Mouse (Mus musculus) bone marrow macrophage, adult 2 months (primary cell): Measurements from ENCODE around the gene Epn1.
"Not testable (repeated sequence)": the region's sequence is repeated elsewhere in the genome, so short reads cannot be mapped to it uniquely, and the experiment has no call there.

Source experiments
- CTCF ChIP-seq: IDR thresholded peaks from 2 replicates; pipeline ENCODE4 v1.5.1; 2012; ENCODE audit warnings: low read depth, mild to moderate bottlenecking, low read length, moderate library complexity
- POLR2A ChIP-seq: IDR thresholded peaks from 2 replicates; pipeline ENCODE4 v1.6.1; 2012; ENCODE audit warnings: mild to moderate bottlenecking, low read depth, low read length, borderline replicate concordance

DNA sequence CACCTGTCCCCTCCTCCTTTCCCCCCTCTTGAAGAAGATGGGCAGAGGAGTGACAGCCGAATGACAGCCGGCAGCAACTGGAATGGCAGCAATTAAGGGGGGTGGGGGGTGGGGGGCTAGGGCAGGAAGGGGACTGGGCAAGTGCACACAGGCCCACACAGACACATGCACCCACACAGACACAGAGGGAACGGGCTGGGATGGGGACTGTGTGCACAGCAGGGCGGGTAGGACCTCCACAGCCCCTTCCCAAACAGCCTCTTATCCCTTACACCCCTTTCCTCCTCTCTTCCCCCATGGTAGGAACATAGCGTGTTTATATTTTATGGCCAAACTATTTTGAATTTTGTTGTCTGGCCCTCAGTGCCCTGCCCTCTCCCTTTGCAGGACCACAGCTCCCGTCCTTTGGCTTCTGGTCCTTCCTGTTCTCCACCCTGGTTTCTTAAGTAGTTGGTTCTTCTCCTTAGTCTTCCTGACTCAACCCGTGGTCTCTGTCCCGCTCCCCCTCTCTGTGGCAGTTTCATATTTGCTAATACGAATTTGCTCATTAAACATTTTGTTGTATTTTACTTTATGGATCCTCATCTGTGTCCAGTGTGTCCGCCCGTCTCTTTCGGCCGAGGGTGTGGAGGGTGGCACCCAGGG lies 548 bp upstream of the Epn1 start:
- TF ChIP-seq POLR2A, CTCF: not testable (repeated sequence)
